Mouse (Mus musculus) CH12.LX (cell line): Measurements from ENCODE around the gene Phc1. TPM values are rescaled to one million over a fixed set of nuclear protein-coding genes. Genes with fewer than 3 reads are reported as not detected.
A peak's percentile ranks its signal among the peaks of the same experiment; 100 is the strongest.
"Not testable (repeated sequence)": the region's sequence is repeated elsewhere in the genome, so short reads cannot be mapped to it uniquely, and the experiment has no call there.

Experiments
- DNase-seq: peaks from one replicate; pipeline ENCODE4 v3.0.0-alpha.2; 2013; ENCODE audit errors: extremely low read depth
- H3K27ac ChIP-seq: 2 replicates; pipeline ENCODE4 v1.5.1; 2012; ENCODE audit warnings: low read depth, mild to moderate bottlenecking, control low read depth, moderate library complexity; ENCODE audit not compliant: insufficient read depth
- H3K27me3 ChIP-seq: replicated peaks from 2 replicates; pipeline ENCODE3; 2012; ENCODE audit warnings: inconsistent platforms
- H3K36me3 ChIP-seq, 2 experiments: replicated peaks in 1 of 2; 2 replicates each; pipeline versions ENCODE3 to v1.6.1; 2012; ENCODE audit warnings: inconsistent platforms in 1 of 2, low read length in 1 of 2, mild to moderate bottlenecking in 1 of 2, mixed read lengths in 1 of 2, moderate library complexity in 1 of 2; ENCODE audit not compliant: control insufficient read depth in 1 of 2, insufficient read depth in 1 of 2
- H3K4me1 ChIP-seq, 2 experiments: 2 replicates each; pipeline ENCODE4 v1.6.1; 2012; ENCODE audit warnings: inconsistent platforms in 1 of 2, moderate library complexity in 1 of 2; ENCODE audit not compliant: insufficient read depth in 2 of 2, control insufficient read depth in 1 of 2
- H3K4me2 ChIP-seq: 2 replicates; pipeline ENCODE4 v1.6.1; 2012; ENCODE audit warnings: low read depth, mild to moderate bottlenecking, control low read depth; ENCODE audit not compliant: poor library complexity, insufficient read depth, severe bottlenecking
- H3K4me3 ChIP-seq, 3 experiments: fragments of 150-350 bp in 1 of 3; sonication (generic) in 1 of 3; replicated peaks in 1 of 3; 2 replicates each; pipeline versions ENCODE3 to v1.5.1; 2011 to 2012; ENCODE audit warnings: low read depth in 2 of 3, low read length in 2 of 3, mild to moderate bottlenecking in 2 of 3, moderate library complexity in 2 of 3, control low read depth in 1 of 3, improper control_type of control experiment in 1 of 3, inconsistent platforms in 1 of 3, mixed read lengths in 1 of 3; ENCODE audit not compliant: poor library complexity in 1 of 3
- H3K79me2 ChIP-seq: replicated peaks from 2 replicates; pipeline ENCODE4 v1.6.1; 2012; ENCODE audit warnings: mild to moderate bottlenecking, moderate library complexity; ENCODE audit not compliant: control insufficient read depth, poor library complexity, insufficient read depth, severe bottlenecking; ENCODE audit errors: extremely low read depth
- H3K9ac ChIP-seq: 2 replicates; pipeline ENCODE4 v1.6.1; 2012; ENCODE audit warnings: low read depth, mild to moderate bottlenecking, control low read depth, moderate library complexity; ENCODE audit not compliant: insufficient read depth
- H3K9me3 ChIP-seq: replicated peaks from 2 replicates; pipeline ENCODE3; 2012; ENCODE audit warnings: low read length, inconsistent platforms, mixed read lengths
- ELF1 ChIP-seq: IDR thresholded peaks from 2 replicates; pipeline ENCODE4 v1.6.1; 2014; ENCODE audit warnings: low read depth, mild to moderate bottlenecking, inconsistent platforms, low read length, improper control_type of control experiment
- EP300 ChIP-seq: IDR thresholded peaks from 2 replicates; pipeline ENCODE4 v1.6.1; 2011; ENCODE audit warnings: low read length, improper control_type of control experiment
- ETS1 ChIP-seq: conservative IDR thresholded peaks from 2 replicates; pipeline ENCODE4 v1.6.1; 2012; ENCODE audit warnings: low read depth, mild to moderate bottlenecking, inconsistent platforms, low read length, improper control_type of control experiment, moderate library complexity
- IRF4 ChIP-seq: IDR thresholded peaks from 2 replicates; pipeline ENCODE4 v1.6.1; 2014; ENCODE audit warnings: low read depth, mild to moderate bottlenecking, inconsistent platforms, low read length, improper control_type of control experiment
- JUN ChIP-seq: IDR thresholded peaks from 2 replicates; pipeline ENCODE4 v1.6.1; 2011; ENCODE audit warnings: low read depth, mild to moderate bottlenecking, low read length, improper control_type of control experiment, moderate library complexity; ENCODE audit not compliant: insufficient read depth
- JUND ChIP-seq: conservative IDR thresholded peaks from 2 replicates; pipeline ENCODE4 v1.6.1; 2011; ENCODE audit warnings: low read depth, low read length, improper control_type of control experiment
- MAX ChIP-seq: IDR thresholded peaks from 2 replicates; pipeline ENCODE4 v1.6.1; 2011; ENCODE audit warnings: low read length, improper control_type of control experiment
- MAZ ChIP-seq: IDR thresholded peaks from 2 replicates; pipeline ENCODE4 v1.6.1; 2012; ENCODE audit warnings: low read depth, mild to moderate bottlenecking, inconsistent platforms, low read length, improper control_type of control experiment, moderate library complexity
- MEF2A ChIP-seq: IDR thresholded peaks from 2 replicates; pipeline ENCODE4 v1.6.1; 2014; ENCODE audit warnings: low read depth, mild to moderate bottlenecking, inconsistent platforms, low read length, improper control_type of control experiment, borderline replicate concordance
- NRF1 ChIP-seq: IDR thresholded peaks from 2 replicates; pipeline ENCODE4 v1.6.1; 2014; ENCODE audit warnings: low read depth, mild to moderate bottlenecking, inconsistent platforms, low read length, improper control_type of control experiment, moderate library complexity
- POLR2A ChIP-seq: IDR thresholded peaks from 2 replicates; pipeline ENCODE4 v1.6.1; 2011; ENCODE audit warnings: low read depth, mild to moderate bottlenecking, improper control_type of control experiment, low read length
- RCOR1 ChIP-seq: conservative IDR thresholded peaks from 2 replicates; pipeline ENCODE4 v1.6.1; 2012; ENCODE audit warnings: low read depth, mild to moderate bottlenecking, inconsistent platforms, low read length, improper control_type of control experiment
- SIN3A ChIP-seq: IDR thresholded peaks from 2 replicates; pipeline ENCODE4 v1.6.1; 2012; ENCODE audit warnings: low read length, improper control_type of control experiment, inconsistent platforms
- USF1 ChIP-seq: IDR thresholded peaks from 2 replicates; pipeline ENCODE4 v1.6.1; 2014; ENCODE audit warnings: low read depth, mild to moderate bottlenecking, inconsistent platforms, low read length, improper control_type of control experiment
- ZC3H11A ChIP-seq: IDR thresholded peaks from 2 replicates; pipeline ENCODE4 v1.6.1; 2012; ENCODE audit warnings: low read depth, mild to moderate bottlenecking, inconsistent platforms, low read length, improper control_type of control experiment
- ZKSCAN1 ChIP-seq: IDR thresholded peaks from 2 replicates; pipeline ENCODE4 v1.6.1; 2012; ENCODE audit warnings: low read depth, inconsistent platforms, low read length, improper control_type of control experiment, borderline replicate concordance
- dilution Hi-C: fragments of 300-500 bp; cut with MboI; formaldehyde crosslinking; loops from 2 replicates; pipeline ENCODE4 v1.14.3; 2020; ENCODE audit warnings: low sequenced_read_pairs; ENCODE audit not compliant: extremely low pct_unique_long_range_greater_than_20kb, extremely low pct_ligation_motif_present
- in situ Hi-C: fragments of 300-500 bp; cut with MboI; formaldehyde crosslinking; loops from 3 replicates; pipeline ENCODE4 v1.14.3; 2019; ENCODE audit warnings: low sequenced_read_pairs, low pct_ligation_motif_present, low pct_unique_long_range_greater_than_20kb, mixed read lengths
- polyA plus RNA-seq: library from polyadenylated mRNA; unstranded; fragments of >175 nt; gene quantifications from 2 replicates; pipeline ENCODE4 v1.2.1, GENCODE M21; 2012; ENCODE audit warnings: low read depth; ENCODE audit not compliant: insufficient read length
- total RNA-seq, 2 experiments: library from RNA; depleted of rRNA; stranded (reverse); fragments of 300-350 nt in 1 of 2; fragments of >200 nt in 1 of 2; gene quantifications; 2 replicates each; pipeline ENCODE4 v1.2.3; 2012 to 2014

The Phc1 gene
- total and polyA plus RNA-seq, 3 experiments: 2.9 to 13.8 (median 6.5) TPM

- H3K27ac ChIP-seq, H3K9me3 ChIP-seq, H3K79me2 ChIP-seq, DNase-seq, dilution Hi-C loops, H3K4me2 ChIP-seq, H3K9ac ChIP-seq, H3K27me3 ChIP-seq, H3K4me3 ChIP-seq: not testable (repeated sequence)
- Histone ChIP-seq H3K36me3 (peaks cover 5 to 31% of the 10 kb centered on the region in 2 experiments), H3K4me1 (peaks cover 20 to 50% of the 10 kb centered on the region in 2 experiments)
- in situ Hi-C loops: loop anchor here (5.0 kb wide), 3 partner anchors 83 to 833 kb away; partner anchors contain the start of gene M6pr
Measured at GRCm38 (mm10) chr6:122389986-122390385, 49.6 kb upstream of the Phc1 start.

GRCm38 (mm10) chr6:122387177-122388028 is 47.0 kb upstream of the Phc1 start:
- in situ Hi-C loops, H3K9me3 ChIP-seq, dilution Hi-C loops, H3K9ac ChIP-seq, H3K27me3 ChIP-seq, H3K4me3 ChIP-seq, H3K79me2 ChIP-seq: not testable (repeated sequence)
- 0 out of 2 replicates have a peak, but pooled peaks have one; percentile 43 for TF ChIP-seq MAX
- peak; percentile 36; the same call in 1 of the 2 replicates for TF ChIP-seq ETS1
- 0 out of 2 replicates have a peak, but pooled peaks have one; percentile 20 for TF ChIP-seq NRF1
- TF ChIP-seq JUN: peak; percentile 85
- TF ChIP-seq IRF4: peak; percentile 85
- peak; percentile 61 for TF ChIP-seq MEF2A
- peak; percentile 82 for TF ChIP-seq EP300
- TF ChIP-seq JUND: peak; percentile 87
- Histone ChIP-seq H3K27ac (peak overlapping the region; percentile 57; the same call in 1 of the 2 replicates), H3K4me2 (peak overlapping the region; percentile 25; the same call in 1 of the 2 replicates), H3K36me3 (peaks cover 5 to 31% of the 10 kb centered on the region in 2 experiments), H3K4me1 (peaks cover 24 to 56% of the 10 kb centered on the region in 2 experiments)
- peak; percentile 71 for DNase-seq

GRCm38 (mm10) chr6:122385724-122386123 is 45.4 kb upstream of the Phc1 start:
- H3K4me2 ChIP-seq: no peak overlapping the region
- dilution Hi-C loops: no loop called here
- no peak overlapping the region for H3K4me3 ChIP-seq
- peaks cover 3% of the 10 kb centered on the region for H3K9me3 ChIP-seq
- DNase-seq: no peak
- H3K36me3 ChIP-seq: peaks cover 5 to 20% of the 10 kb centered on the region in 2 experiments
- no peak overlapping the region for H3K9ac ChIP-seq
- TF ChIP-seq POLR2A: no peak
- TF ChIP-seq MAZ: no peak
- no peak for TF ChIP-seq ELF1
- no peak for TF ChIP-seq ZC3H11A
- TF ChIP-seq USF1: no peak
- TF ChIP-seq SIN3A: no peak
- TF ChIP-seq RCOR1: no peak
- no peak for TF ChIP-seq ZKSCAN1
- no peak for TF ChIP-seq EP300
- H3K27ac ChIP-seq: no peak overlapping the region
- in situ Hi-C loops: no loop called here
- H3K4me1 ChIP-seq: peaks cover 18 to 44% of the 10 kb centered on the region in 2 experiments
- no peaks in the 10 kb centered on the region for H3K27me3 ChIP-seq
- no peaks in the 10 kb centered on the region for H3K79me2 ChIP-seq
